Mouse (Mus musculus) G1E (cell line): ENCODE results near the gene Sost.

Source experiments
- CTCF ChIP-seq: IDR thresholded peaks from 2 replicates; pipeline ENCODE4 v1.5.1; 2012; ENCODE audit warnings: low read depth, low read length, inconsistent platforms, mixed read lengths
- GATA1 ChIP-seq: IDR thresholded peaks from 2 replicates; pipeline ENCODE4 v1.6.1; 2012; ENCODE audit warnings: borderline replicate concordance, low read length, inconsistent platforms, mixed read lengths

- no peak for TF ChIP-seq GATA1
- no peak for TF ChIP-seq CTCF
These were observed 23.4 kb upstream of the Sost start for GRCm38 (mm10) chr11:101990244-101990643.
